Mouse (Mus musculus) limb, embryonic 13.5 days (tissue): ENCODE measurements around the gene Adcy10. TPM values are rescaled to one million over a fixed set of nuclear protein-coding genes. Genes with fewer than 3 reads are reported as not detected.

Experiments
- ATAC-seq: fragments of 200-750 bp; cut with Nextera tagmentation; 2 replicates; pipeline ENCODE4 v1.8.0; 2017; ENCODE audit warnings: low read depth, moderate number of reproducible peaks, moderate TSS enrichment; ENCODE audit not compliant: low FRiP score
- H3K27ac ChIP-seq: fragments of 300-500 bp; sonication (generic); 2 replicates; pipeline ENCODE4 v1.5.1; 2015; ENCODE audit warnings: inconsistent platforms, mild to moderate bottlenecking, moderate library complexity
- H3K27me3 ChIP-seq: fragments of 300-500 bp; sonication (generic); 2 replicates; pipeline ENCODE4 v1.6.1; 2015; ENCODE audit warnings: mild to moderate bottlenecking, inconsistent platforms
- H3K36me3 ChIP-seq: fragments of 300-500 bp; sonication (generic); 2 replicates; pipeline ENCODE4 v1.6.1; 2015; ENCODE audit warnings: inconsistent platforms, mild to moderate bottlenecking, moderate library complexity
- H3K4me1 ChIP-seq: fragments of 300-500 bp; sonication (generic); 2 replicates; pipeline ENCODE4 v1.6.1; 2015; ENCODE audit warnings: inconsistent platforms
- H3K4me2 ChIP-seq: fragments of 300-500 bp; sonication (generic); replicated peaks from 2 replicates; pipeline ENCODE4 v1.6.1; 2015; ENCODE audit warnings: inconsistent platforms, mild to moderate bottlenecking, moderate library complexity
- H3K4me3 ChIP-seq: fragments of 300-500 bp; sonication (generic); 2 replicates; pipeline ENCODE4 v1.5.1; 2015; ENCODE audit warnings: moderate library complexity, mild to moderate bottlenecking, inconsistent platforms
- H3K9ac ChIP-seq: fragments of 300-500 bp; sonication (generic); 2 replicates; pipeline ENCODE4 v1.6.1; 2015; ENCODE audit warnings: mild to moderate bottlenecking, inconsistent platforms
- H3K9me3 ChIP-seq: fragments of 300-500 bp; sonication (generic); 2 replicates; pipeline ENCODE4 v1.6.1; 2016; ENCODE audit warnings: inconsistent platforms
- WGBS: fragments of 180-500 bp; shearing (Covaris S2); methylation state at CpG from one replicate; pipeline ENCODE4 v1.1.7; 2015; 5-methylcytosine and 5-hydroxymethylcytosine counted together
- polyA plus RNA-seq: library from polyadenylated mRNA; unstranded; fragments of >200 nt; fragmentation: Nextera tagmentation; extraction: Ambion mirVana; gene quantifications from 2 replicates; pipeline ENCODE4 v1.2.1, GENCODE M21; 2015

Adcy10 gene
- 0.18 TPM in 1 of 2 replicates, not detected in the other for polyA plus RNA-seq

GRCm38 (mm10) chr1:165484688-165485233 is at the start of gene Adcy10:
TSS of gene Adcy10 (plus strand) at chr1:165485183.
- Histone ChIP-seq H3K27me3 (no peaks in the 10 kb centered on the region), H3K27ac (no peak within 1 kb of the TSS), H3K4me2 (no peak within 1 kb of the TSS), H3K9me3 (no peaks in the 10 kb centered on the region), H3K9ac (no peak within 1 kb of the TSS), H3K36me3 (peaks cover 15% of the 10 kb centered on the region), H3K4me3 (no peak within 1 kb of the TSS), H3K4me1 (no peaks in the 10 kb centered on the region)
- ATAC-seq: no peak
- 93% methylated on average over 8 of the region's 8 CpGs for WGBS

GRCm38 (mm10) chr1:165438289-165439021 is 46.5 kb upstream of the Adcy10 start:
- Histone ChIP-seq H3K36me3 (no peaks in the 10 kb centered on the region), H3K4me3 (no peak overlapping the region), H3K27ac (no peak overlapping the region), H3K4me1 (no peaks in the 10 kb centered on the region), H3K27me3 (no peaks in the 10 kb centered on the region), H3K4me2 (no peak overlapping the region), H3K9ac (no peak overlapping the region), H3K9me3 (peaks cover 5% of the 10 kb centered on the region; the same call in 1 of the 2 replicates)
- WGBS: 86% methylated on average over 1 of the region's 1 CpGs
- no peak for ATAC-seq

- no peaks in the 10 kb centered on the region for H3K27me3 ChIP-seq
- H3K36me3 ChIP-seq: no peaks in the 10 kb centered on the region
- H3K9me3 ChIP-seq: peaks cover 1% of the 10 kb centered on the region; the same call in 1 of the 2 replicates
- no peaks in the 10 kb centered on the region for H3K4me1 ChIP-seq
- H3K4me3 ChIP-seq: no peak overlapping the region
- no peak overlapping the region for H3K27ac ChIP-seq
- H3K9ac ChIP-seq: no peak overlapping the region
- ATAC-seq: no peak
- no peak overlapping the region for H3K4me2 ChIP-seq
- 61% methylated on average over 3 of the region's 3 CpGs for WGBS
Observed at GRCm38 (mm10) chr1:165440788-165441187, 44.2 kb upstream of the Adcy10 start.

- Histone ChIP-seq H3K27ac (no peak overlapping the region), H3K4me3 (no peak overlapping the region), H3K27me3 (no peaks in the 10 kb centered on the region), H3K4me2 (no peak overlapping the region), H3K4me1 (no peaks in the 10 kb centered on the region), H3K9me3 (no peaks in the 10 kb centered on the region; the same call in 1 of the 2 replicates), H3K36me3 (no peaks in the 10 kb centered on the region), H3K9ac (no peak overlapping the region)
- no peak for ATAC-seq
Observed at GRCm38 (mm10) chr1:165441201-165441600, 43.8 kb upstream of the Adcy10 start.

GRCm38 (mm10) chr1:165441719-165442118 is 43.3 kb upstream of the Adcy10 start:
- no peak; the same call in 1 of the 2 replicates for ATAC-seq
- Histone ChIP-seq H3K27me3 (no peaks in the 10 kb centered on the region), H3K27ac (no peak overlapping the region), H3K36me3 (no peaks in the 10 kb centered on the region), H3K9me3 (no peaks in the 10 kb centered on the region), H3K4me3 (no peak overlapping the region), H3K9ac (no peak overlapping the region), H3K4me2 (no peak overlapping the region), H3K4me1 (no peaks in the 10 kb centered on the region)
- 80% methylated on average over 3 of the region's 3 CpGs for WGBS

GRCm38 (mm10) chr1:165459041-165459502 is 25.9 kb upstream of the Adcy10 start:
- H3K4me1 ChIP-seq: peaks cover 18% of the 10 kb centered on the region
- peak overlapping the region; percentile 80 for H3K4me2 ChIP-seq
- WGBS: 20% methylated on average over 7 of the region's 7 CpGs
- no peak for ATAC-seq
- H3K27me3 ChIP-seq: no peaks in the 10 kb centered on the region
- peak overlapping the region; percentile 85 for H3K9ac ChIP-seq
- H3K36me3 ChIP-seq: peaks cover 3% of the 10 kb centered on the region; the same call in 1 of the 2 replicates
- no peak overlapping the region for H3K27ac ChIP-seq
- peak overlapping the region; percentile 93 for H3K4me3 ChIP-seq
- H3K9me3 ChIP-seq: no peaks in the 10 kb centered on the region

- Histone ChIP-seq H3K4me1 (peaks cover 18% of the 10 kb centered on the region), H3K36me3 (no peaks in the 10 kb centered on the region), H3K9me3 (no peaks in the 10 kb centered on the region), H3K4me3 (peak overlapping the region; percentile 93), H3K4me2 (peak overlapping the region; percentile 80), H3K27me3 (no peaks in the 10 kb centered on the region), H3K9ac (peak overlapping the region; percentile 85), H3K27ac (peak overlapping the region; percentile 94)
- under 1% methylated on average over 60 of the region's 60 CpGs for WGBS
- ATAC-seq: peak; percentile 0; the same call in 1 of the 2 replicates
Observed at GRCm38 (mm10) chr1:165459503-165460181, 25.3 kb upstream of the Adcy10 start.

GRCm38 (mm10) chr1:165460360-165460800 is 24.6 kb upstream of the Adcy10 start, which contains the start of the genes Dcaf6 and Mpc2:
TSS of gene Dcaf6 (minus strand) at chr1:165460475.
TSS of gene Mpc2 (plus strand) at chr1:165460637.
- peak within 1 kb of the TSS; percentile 82 for H3K4me2 ChIP-seq
- under 1% methylated on average over 36 of the region's 37 CpGs for WGBS
- ATAC-seq: peak; percentile 93
- peak within 1 kb of the TSS; percentile 94 for H3K27ac ChIP-seq
- no peaks in the 10 kb centered on the region for H3K27me3 ChIP-seq
- H3K9me3 ChIP-seq: no peaks in the 10 kb centered on the region
- H3K9ac ChIP-seq: peak within 1 kb of the TSS; percentile 85
- no peaks in the 10 kb centered on the region for H3K36me3 ChIP-seq
- peaks cover 18% of the 10 kb centered on the region for H3K4me1 ChIP-seq
- H3K4me3 ChIP-seq: peak within 1 kb of the TSS; percentile 93

GRCm38 (mm10) chr1:165460801-165461377 is 24.1 kb upstream of the Adcy10 start:
- under 1% methylated on average over 41 of the region's 41 CpGs for WGBS
- peak overlapping the region; percentile 82 for H3K4me2 ChIP-seq
- peak overlapping the region; percentile 93 for H3K4me3 ChIP-seq
- ATAC-seq: peak; percentile 98
- peak overlapping the region; percentile 94 for H3K27ac ChIP-seq
- no peaks in the 10 kb centered on the region for H3K9me3 ChIP-seq
- no peaks in the 10 kb centered on the region for H3K36me3 ChIP-seq
- peaks cover 18% of the 10 kb centered on the region for H3K4me1 ChIP-seq
- H3K27me3 ChIP-seq: no peaks in the 10 kb centered on the region
- peak overlapping the region; percentile 74 for H3K9ac ChIP-seq

- H3K4me2 ChIP-seq: peak overlapping the region; percentile 82
- H3K36me3 ChIP-seq: no peaks in the 10 kb centered on the region
- H3K9me3 ChIP-seq: no peaks in the 10 kb centered on the region
- H3K4me3 ChIP-seq: peak overlapping the region; percentile 93
- H3K9ac ChIP-seq: peak overlapping the region; percentile 74
- no peak for ATAC-seq
- peak overlapping the region; percentile 66 for H3K27ac ChIP-seq
- WGBS: 1% methylated on average over 9 of the region's 9 CpGs
- no peaks in the 10 kb centered on the region for H3K27me3 ChIP-seq
- H3K4me1 ChIP-seq: peaks cover 18% of the 10 kb centered on the region
Observed at GRCm38 (mm10) chr1:165461681-165462080, 23.3 kb upstream of the Adcy10 start.

GRCm38 (mm10) chr1:165462861-165463260 is 22.1 kb upstream of the Adcy10 start:
- Histone ChIP-seq H3K27me3 (no peaks in the 10 kb centered on the region), H3K36me3 (no peaks in the 10 kb centered on the region), H3K9me3 (no peaks in the 10 kb centered on the region), H3K4me2 (no peak overlapping the region), H3K9ac (no peak overlapping the region), H3K4me1 (peaks cover 17% of the 10 kb centered on the region), H3K4me3 (no peak overlapping the region), H3K27ac (no peak overlapping the region)
- WGBS: 72% methylated on average over 1 of the region's 1 CpGs
- ATAC-seq: no peak
